Mouse (Mus musculus): Measurements from ENCODE around the gene C2cd3. TPM values are rescaled to one million over a fixed set of nuclear protein-coding genes. Genes with fewer than 3 reads are reported as not detected.

Gene C2cd3
- polyA plus RNA-seq, 1 experiment = 39.7 TPM

DNA sequence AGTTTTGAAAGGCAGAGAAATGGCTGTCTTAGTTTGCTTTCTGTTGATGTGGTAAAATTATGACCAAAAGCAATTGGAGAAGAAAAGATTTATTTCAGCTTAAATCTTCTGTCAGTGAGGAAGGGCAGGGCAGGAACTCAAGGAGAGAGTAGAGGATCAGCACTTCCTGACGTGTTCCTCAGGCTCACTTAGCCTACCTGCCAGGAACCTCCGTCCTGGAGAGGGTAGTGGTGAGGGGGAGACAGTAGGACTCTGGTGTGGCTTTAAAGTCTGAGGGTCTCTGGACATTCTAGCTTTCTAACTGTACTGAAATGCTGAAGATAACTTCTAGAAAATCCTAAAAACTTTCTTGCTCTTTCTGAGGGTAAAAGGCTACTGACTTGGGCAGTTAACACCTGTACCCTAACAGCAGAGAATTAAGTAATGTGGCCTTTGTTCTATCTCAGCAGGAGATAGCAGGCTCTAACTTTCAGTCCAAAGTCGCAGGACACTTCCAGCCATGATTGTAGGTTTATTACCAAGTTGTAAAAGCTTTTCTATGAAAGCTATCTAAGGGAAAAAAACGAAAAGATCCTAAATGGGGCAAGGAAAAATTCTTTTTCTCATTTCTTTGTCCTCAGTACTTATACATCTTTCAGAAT, 29.0 kb downstream of the C2cd3 start:
- TF ChIP-seq POLR2A (IDR thresholded peaks at IDR 0.05; ENCODE audit: control insufficient read depth, low read depth, low read length) (no peak), CTCF (IDR thresholded peaks at IDR 0.05; ENCODE audit: control insufficient read depth, insufficient read depth, insufficient replicate concordance, low read depth, low read length) (no peak)
- Histone ChIP-seq H3K4me3 (ENCODE audit: control insufficient read depth, low read depth, low read length) (no peak overlapping the region), H3K27ac (ENCODE audit: control insufficient read depth, insufficient read depth, low read depth, low read length) (no peak overlapping the region), H3K36me3 (ENCODE audit: control insufficient read depth, insufficient read depth, low read length) (peaks cover 4% of the 10 kb centered on the region; the same call in 1 of the 2 replicates), H3K4me1 (ENCODE audit: control insufficient read depth, insufficient read depth, low read length) (peaks cover 2% of the 10 kb centered on the region), H3K27me3 (ENCODE audit: control insufficient read depth, insufficient read depth, low read length) (no peaks in the 10 kb centered on the region)

DNA sequence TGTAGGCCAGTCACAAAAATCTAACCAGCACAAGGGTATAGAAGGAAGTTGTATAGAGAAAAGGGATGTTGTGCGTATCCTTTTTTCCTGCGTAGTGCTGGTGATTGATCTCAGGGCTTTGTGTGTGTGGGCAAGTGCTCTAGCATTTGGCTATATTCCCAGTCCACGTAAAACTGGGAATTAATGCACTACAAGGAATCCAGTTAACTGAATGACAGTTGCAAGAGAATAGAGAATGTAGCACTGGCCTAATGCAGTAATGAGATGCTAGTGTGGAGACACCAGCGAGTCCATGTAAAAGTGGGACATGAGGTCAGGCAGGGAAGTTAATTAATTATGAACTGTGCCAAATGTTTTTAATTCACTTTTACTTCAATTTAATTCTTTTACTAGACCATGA, 30.7 kb downstream of the C2cd3 start:
- Histone ChIP-seq H3K4me1 (ENCODE audit: control insufficient read depth, insufficient read depth, low read length) (peaks cover 2% of the 10 kb centered on the region), H3K27ac (ENCODE audit: control insufficient read depth, insufficient read depth, low read depth, low read length) (no peak overlapping the region), H3K4me3 (ENCODE audit: control insufficient read depth, low read depth, low read length) (no peak overlapping the region), H3K27me3 (ENCODE audit: control insufficient read depth, insufficient read depth, low read length) (no peaks in the 10 kb centered on the region), H3K36me3 (ENCODE audit: control insufficient read depth, insufficient read depth, low read length) (peaks cover 3% of the 10 kb centered on the region; the same call in 1 of the 2 replicates)
- TF ChIP-seq POLR2A (IDR thresholded peaks at IDR 0.05; ENCODE audit: control insufficient read depth, low read depth, low read length) = no peak
- TF ChIP-seq CTCF (IDR thresholded peaks at IDR 0.05; ENCODE audit: control insufficient read depth, insufficient read depth, insufficient replicate concordance, low read depth, low read length) = no peak

DNA sequence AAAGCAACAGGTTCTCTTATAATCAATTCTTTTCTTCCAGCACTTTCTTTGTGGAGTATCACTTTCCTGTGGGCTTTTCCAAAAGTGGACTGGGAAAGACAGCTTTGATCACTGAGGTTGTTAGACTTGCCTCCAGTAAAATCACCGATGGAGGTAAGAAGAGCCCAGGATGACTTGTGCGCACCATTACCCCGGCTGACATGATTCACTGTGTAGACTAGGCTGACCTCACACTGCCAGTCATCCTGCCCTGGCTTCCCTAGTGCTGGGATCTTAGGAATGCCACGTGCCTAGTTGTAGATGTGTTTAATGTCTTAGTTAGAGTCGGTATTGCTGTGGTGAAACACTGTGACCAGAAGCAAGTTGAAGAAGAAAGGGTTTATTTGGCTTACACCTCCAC, 35.6 kb downstream of the C2cd3 start:
- H3K4me1 ChIP-seq (ENCODE audit: control insufficient read depth, insufficient read depth, low read length) = no peaks in the 10 kb centered on the region
- TF ChIP-seq POLR2A (IDR thresholded peaks at IDR 0.05; ENCODE audit: control insufficient read depth, low read depth, low read length) (no peak), CTCF (IDR thresholded peaks at IDR 0.05; ENCODE audit: control insufficient read depth, insufficient read depth, insufficient replicate concordance, low read depth, low read length) (no peak)
- no peak overlapping the region for H3K27ac ChIP-seq (ENCODE audit: control insufficient read depth, insufficient read depth, low read depth, low read length)
- H3K27me3 ChIP-seq (ENCODE audit: control insufficient read depth, insufficient read depth, low read length) = no peaks in the 10 kb centered on the region
- H3K36me3 ChIP-seq (ENCODE audit: control insufficient read depth, insufficient read depth, low read length) = peaks cover 1% of the 10 kb centered on the region; the same call in 1 of the 2 replicates
- no peak overlapping the region for H3K4me3 ChIP-seq (ENCODE audit: control insufficient read depth, low read depth, low read length)

DNA sequence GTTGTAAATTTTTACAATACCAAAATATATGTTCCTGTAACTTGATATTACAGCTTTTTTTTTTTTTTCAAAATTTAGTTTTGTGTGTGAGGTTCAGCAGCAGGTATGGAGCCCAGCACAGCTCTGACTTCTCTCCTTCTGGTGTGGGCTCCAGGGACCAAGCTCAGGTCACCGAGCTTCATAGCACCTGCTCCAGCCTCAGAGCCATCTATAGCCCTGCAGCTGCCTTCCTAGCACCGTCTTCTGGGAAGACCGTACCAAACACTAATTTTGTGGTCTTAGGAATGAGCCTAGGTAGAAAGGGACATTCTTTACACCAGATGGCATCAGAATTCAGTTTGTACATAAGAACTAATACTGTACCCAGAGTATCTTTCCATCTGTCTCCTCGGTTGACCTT, 36.7 kb downstream of the C2cd3 start:
- Histone ChIP-seq H3K4me3 (ENCODE audit: control insufficient read depth, low read depth, low read length) (no peak overlapping the region), H3K4me1 (ENCODE audit: control insufficient read depth, insufficient read depth, low read length) (no peaks in the 10 kb centered on the region), H3K36me3 (ENCODE audit: control insufficient read depth, insufficient read depth, low read length) (peaks cover 1% of the 10 kb centered on the region; the same call in 1 of the 2 replicates), H3K27me3 (ENCODE audit: control insufficient read depth, insufficient read depth, low read length) (no peaks in the 10 kb centered on the region), H3K27ac (ENCODE audit: control insufficient read depth, insufficient read depth, low read depth, low read length) (no peak overlapping the region)
- TF ChIP-seq POLR2A (IDR thresholded peaks at IDR 0.05; ENCODE audit: control insufficient read depth, low read depth, low read length) = no peak
- TF ChIP-seq CTCF (IDR thresholded peaks at IDR 0.05; ENCODE audit: control insufficient read depth, insufficient read depth, insufficient replicate concordance, low read depth, low read length) = no peak

DNA sequence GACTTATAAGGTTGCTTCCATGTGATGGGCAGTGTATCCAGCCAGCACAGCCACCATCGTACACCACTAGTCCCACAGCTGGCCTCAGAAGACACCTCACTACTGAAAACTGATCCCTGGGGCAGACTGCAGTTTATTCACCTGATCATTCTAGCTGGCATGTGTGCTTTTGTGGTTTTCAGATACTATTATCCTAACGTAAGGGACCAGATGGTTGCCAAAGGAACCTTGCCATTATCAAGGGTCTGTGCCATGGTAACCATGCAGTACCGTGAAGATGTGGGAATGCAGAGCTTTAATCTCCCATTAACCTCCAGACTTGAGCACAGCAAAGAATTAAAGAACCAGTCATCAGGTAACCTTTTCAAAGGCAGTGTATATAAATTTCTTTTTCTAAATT, 53.8 kb downstream of the C2cd3 start:
- Histone ChIP-seq H3K4me1 (ENCODE audit: control insufficient read depth, insufficient read depth, low read length) (no peaks in the 10 kb centered on the region), H3K4me3 (ENCODE audit: control insufficient read depth, low read depth, low read length) (no peak overlapping the region), H3K27ac (ENCODE audit: control insufficient read depth, insufficient read depth, low read depth, low read length) (no peak overlapping the region), H3K36me3 (ENCODE audit: control insufficient read depth, insufficient read depth, low read length) (no peaks in the 10 kb centered on the region), H3K27me3 (ENCODE audit: control insufficient read depth, insufficient read depth, low read length) (no peaks in the 10 kb centered on the region)
- TF ChIP-seq POLR2A (IDR thresholded peaks at IDR 0.05; ENCODE audit: control insufficient read depth, low read depth, low read length) (no peak), CTCF (IDR thresholded peaks at IDR 0.05; ENCODE audit: control insufficient read depth, insufficient read depth, insufficient replicate concordance, low read depth, low read length) (no peak)

DNA sequence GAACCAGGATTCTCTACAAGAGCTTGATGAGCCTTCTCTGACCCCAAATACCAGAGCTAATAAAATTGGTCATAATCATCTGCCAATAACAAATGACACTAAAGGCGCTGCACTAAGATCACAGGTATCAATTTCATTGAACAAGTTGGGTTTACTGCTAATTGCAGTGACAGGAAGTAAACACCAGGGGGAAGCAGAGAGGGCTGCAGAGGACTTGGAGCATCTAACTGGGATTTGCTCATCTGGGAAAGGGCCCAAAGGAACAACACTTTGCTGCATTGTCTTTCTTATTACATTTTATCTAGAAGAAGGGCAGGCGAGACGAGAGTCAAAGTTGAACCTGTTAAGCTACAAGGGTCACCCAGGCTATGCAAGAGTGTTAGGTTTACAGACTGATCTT, 57.1 kb downstream of the C2cd3 start:
- no peaks in the 10 kb centered on the region for H3K4me1 ChIP-seq (ENCODE audit: control insufficient read depth, insufficient read depth, low read length)
- no peaks in the 10 kb centered on the region for H3K27me3 ChIP-seq (ENCODE audit: control insufficient read depth, insufficient read depth, low read length)
- H3K36me3 ChIP-seq (ENCODE audit: control insufficient read depth, insufficient read depth, low read length) = no peaks in the 10 kb centered on the region; the same call in none of the 2 replicates
- no peak overlapping the region for H3K27ac ChIP-seq (ENCODE audit: control insufficient read depth, insufficient read depth, low read depth, low read length)
- TF ChIP-seq CTCF (IDR thresholded peaks at IDR 0.05; ENCODE audit: control insufficient read depth, insufficient read depth, insufficient replicate concordance, low read depth, low read length) (peak; percentile 6; the same call in 1 of the 2 replicates), POLR2A (IDR thresholded peaks at IDR 0.05; ENCODE audit: control insufficient read depth, low read depth, low read length) (no peak)
- no peak overlapping the region for H3K4me3 ChIP-seq (ENCODE audit: control insufficient read depth, low read depth, low read length)

DNA sequence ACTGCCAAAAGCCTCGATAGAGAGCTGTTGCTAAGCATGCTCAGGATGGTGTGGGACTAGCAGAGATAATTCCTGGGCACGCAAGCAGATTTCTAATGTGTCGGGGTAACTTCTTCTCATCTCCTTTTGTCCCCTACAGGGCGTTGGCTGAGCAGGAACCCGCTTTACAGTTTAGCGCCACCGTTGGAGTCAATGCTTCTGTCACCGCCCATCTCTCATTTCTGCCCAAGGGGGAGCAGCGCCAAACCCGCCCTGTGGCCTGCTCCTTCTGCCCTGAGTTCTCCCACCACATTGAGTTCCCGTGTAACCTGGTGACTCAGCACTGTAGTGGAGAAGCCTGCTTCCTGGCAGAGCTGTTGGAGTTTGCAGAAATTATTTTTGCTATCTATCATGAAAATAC, 57.9 kb downstream of the C2cd3 start:
- Histone ChIP-seq H3K4me3 (ENCODE audit: control insufficient read depth, low read depth, low read length) (no peak overlapping the region), H3K36me3 (ENCODE audit: control insufficient read depth, insufficient read depth, low read length) (no peaks in the 10 kb centered on the region; the same call in none of the 2 replicates), H3K27me3 (ENCODE audit: control insufficient read depth, insufficient read depth, low read length) (no peaks in the 10 kb centered on the region), H3K27ac (ENCODE audit: control insufficient read depth, insufficient read depth, low read depth, low read length) (no peak overlapping the region), H3K4me1 (ENCODE audit: control insufficient read depth, insufficient read depth, low read length) (no peaks in the 10 kb centered on the region)
- TF ChIP-seq POLR2A (IDR thresholded peaks at IDR 0.05; ENCODE audit: control insufficient read depth, low read depth, low read length) = no peak
- no peak for TF ChIP-seq CTCF (IDR thresholded peaks at IDR 0.05; ENCODE audit: control insufficient read depth, insufficient read depth, insufficient replicate concordance, low read depth, low read length)
